Mouse (Mus musculus) neural tube, embryonic 10.5 days (tissue): ENCODE results near the gene Dynlrb2.

Experiments used
- DNase-seq: peaks from one replicate; pipeline ENCODE4 v3.0.0-alpha.2; 2017; ENCODE audit warnings: low spot score; ENCODE audit errors: extremely low spot score

Dynlrb2 gene

DNA sequence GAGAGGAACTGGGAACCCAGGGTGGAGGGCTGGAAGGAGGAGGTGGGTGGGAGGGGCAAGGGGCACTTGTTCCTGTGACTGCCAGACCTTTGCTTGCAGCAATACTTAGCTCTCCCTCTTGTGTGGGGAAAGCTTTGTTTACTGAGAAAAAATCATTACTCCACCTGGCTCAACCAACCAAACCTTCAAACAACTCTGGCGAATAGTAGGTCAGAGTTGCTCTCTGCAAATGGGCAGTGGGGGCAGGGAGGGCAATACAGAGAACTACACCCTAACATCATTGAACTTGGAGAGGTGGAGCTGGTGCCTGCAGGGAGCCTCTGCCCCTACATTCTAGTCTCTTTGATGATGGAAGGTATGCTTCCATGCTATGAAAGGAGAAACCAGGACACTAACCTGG, 35.4 kb downstream of the Dynlrb2 start:
- DNase-seq = no peak

DNA sequence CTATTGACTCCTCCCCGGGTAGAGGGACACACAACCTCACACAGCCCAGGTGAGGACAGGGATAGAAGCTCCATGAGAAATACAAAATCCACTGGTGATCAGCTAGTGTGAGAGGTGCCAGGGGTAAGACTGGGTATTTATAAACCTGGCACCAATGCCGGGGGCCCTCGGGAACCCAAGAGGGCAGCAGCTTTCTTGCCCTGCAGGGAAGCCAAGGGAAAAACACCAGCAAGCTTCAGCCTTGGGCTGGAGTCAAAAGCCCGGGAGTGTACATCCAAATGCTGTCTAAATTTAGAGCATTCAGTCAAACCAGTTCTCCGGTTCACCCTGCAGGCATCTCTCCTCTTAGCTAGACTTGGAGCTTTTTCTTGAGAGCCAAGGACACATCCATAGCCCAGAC, 38.1 kb downstream of the Dynlrb2 start:
- no peak for DNase-seq

DNA sequence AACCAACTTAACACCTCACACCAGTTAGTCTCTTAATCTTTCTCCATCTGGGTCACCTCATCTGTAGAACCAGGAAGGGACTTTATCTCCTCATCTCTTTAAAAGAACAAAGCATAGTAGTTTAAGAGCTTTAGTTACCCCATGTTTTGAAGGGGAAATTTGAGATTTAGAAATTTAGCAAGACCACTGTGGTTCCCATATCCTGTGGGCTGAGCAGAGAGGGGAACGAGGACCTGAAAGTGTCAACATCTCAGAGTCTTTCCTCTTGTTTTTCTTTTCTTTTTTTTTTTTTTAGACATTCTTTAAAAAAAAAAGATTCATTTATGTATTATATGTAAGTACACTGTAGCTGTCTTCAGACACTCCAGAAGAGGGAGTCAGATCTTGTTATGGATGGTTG, 38.6 kb downstream of the Dynlrb2 start:
- DNase-seq = no peak

DNA sequence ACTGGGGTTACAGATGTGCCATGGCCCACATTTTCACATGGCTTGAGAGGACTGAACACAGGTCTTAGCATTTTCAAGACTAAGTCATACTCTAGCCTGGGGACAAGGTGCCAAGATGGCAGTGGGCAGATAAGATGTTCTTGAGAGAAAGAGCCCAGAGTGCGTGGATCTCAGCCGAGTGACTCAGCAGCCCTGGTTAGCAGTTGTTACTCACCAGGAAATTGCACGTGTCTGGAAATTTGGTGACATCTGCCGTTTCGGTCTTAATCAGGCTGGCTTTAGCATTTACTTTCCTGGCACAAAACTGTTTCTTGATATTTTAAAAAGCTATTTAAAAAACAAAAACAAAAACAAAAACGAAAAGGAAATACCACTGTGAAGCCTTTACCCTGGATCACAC, 47.5 kb downstream of the Dynlrb2 start:
- no peak for DNase-seq

DNA sequence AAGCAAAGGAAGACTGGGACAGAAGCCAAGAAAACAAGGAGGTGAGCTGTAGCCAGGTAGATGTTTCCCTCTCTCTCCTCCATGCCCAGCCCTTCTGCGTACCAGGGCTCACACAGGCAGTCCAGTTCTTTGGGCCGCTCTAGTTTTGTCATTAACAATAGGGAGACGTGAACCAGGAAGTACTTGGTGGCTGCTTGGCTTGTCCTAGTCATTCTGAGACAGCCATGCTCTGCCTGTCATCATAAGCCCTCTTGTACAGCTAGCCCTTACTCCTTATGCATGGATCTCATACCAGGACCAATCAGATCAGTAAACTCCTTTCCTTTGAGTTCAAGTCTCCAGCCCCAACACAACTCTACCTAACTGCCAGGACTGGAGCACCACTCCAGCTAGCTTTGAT, 48.0 kb downstream of the Dynlrb2 start:
- DNase-seq = no peak
